Mouse (Mus musculus) erythroblast, embryonic 14.5 days (primary cell): ENCODE results near the gene Sccpdh.

Source experiments
- GATA1 ChIP-seq: IDR thresholded peaks from 2 replicates; pipeline ENCODE4 v1.6.1; 2012; ENCODE audit warnings: low read length, inconsistent platforms, mixed read lengths
- TAL1 ChIP-seq: IDR thresholded peaks from 3 replicates; pipeline ENCODE4 v1.6.1; 2012; ENCODE audit warnings: low read length, inconsistent platforms, mixed read lengths

DNA sequence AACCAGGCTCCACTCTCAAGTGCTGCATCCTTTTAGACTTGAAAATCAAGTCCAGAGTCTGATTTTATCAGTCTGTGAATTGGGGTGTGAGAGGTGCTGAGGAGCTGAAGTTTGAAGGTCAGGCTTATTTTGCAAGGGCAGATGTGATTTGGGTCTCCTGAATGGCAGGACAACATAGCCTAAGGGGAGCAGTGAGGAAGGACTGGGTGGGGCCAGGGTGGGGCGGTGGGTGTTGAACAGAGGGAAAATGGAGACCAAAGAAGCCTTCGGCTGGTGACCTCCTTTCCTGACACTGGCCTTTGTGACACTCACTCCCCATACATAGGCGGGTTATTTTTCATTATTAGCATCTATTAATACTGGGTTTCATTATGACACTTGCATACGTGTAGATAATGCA lies 40.2 kb upstream of the Sccpdh start:
- TF ChIP-seq GATA1 (no peak), TAL1 (no peak)
